Mouse (Mus musculus) embryonic fibroblast, embryonic 13.5 days (primary cell): ENCODE results near the gene Lypd6.

Experiments used
- CTCF ChIP-seq: IDR thresholded peaks from 2 replicates; pipeline ENCODE4 v1.5.1; 2011; ENCODE audit warnings: mild to moderate bottlenecking, control low read depth, low read length, moderate library complexity, borderline replicate concordance; ENCODE audit not compliant: insufficient read depth
- POLR2A ChIP-seq: IDR thresholded peaks from 2 replicates; pipeline ENCODE4 v1.6.1; 2011; ENCODE audit warnings: low read depth, mild to moderate bottlenecking, control low read depth, low read length, moderate library complexity

GRCm38 (mm10) chr2:50119101-50119500 is 52.9 kb downstream of the Lypd6 start:
- TF ChIP-seq POLR2A (no peak), CTCF (no peak)
